Mouse (Mus musculus) c-Kit-positive CD71-negative TER-119-negative erythroid progenitor cells, embryonic 14.5 days (primary cell): ENCODE measurements around the gene Rara.
"Not testable (repeated sequence)": the region's sequence is repeated elsewhere in the genome, so short reads cannot be mapped to it uniquely, and the experiment has no call there.

Source experiments
- DNase-seq: peaks from one replicate; pipeline ENCODE4 v3.0.0-alpha.2; 2013; ENCODE audit warnings: low read depth

Rara gene

DNA sequence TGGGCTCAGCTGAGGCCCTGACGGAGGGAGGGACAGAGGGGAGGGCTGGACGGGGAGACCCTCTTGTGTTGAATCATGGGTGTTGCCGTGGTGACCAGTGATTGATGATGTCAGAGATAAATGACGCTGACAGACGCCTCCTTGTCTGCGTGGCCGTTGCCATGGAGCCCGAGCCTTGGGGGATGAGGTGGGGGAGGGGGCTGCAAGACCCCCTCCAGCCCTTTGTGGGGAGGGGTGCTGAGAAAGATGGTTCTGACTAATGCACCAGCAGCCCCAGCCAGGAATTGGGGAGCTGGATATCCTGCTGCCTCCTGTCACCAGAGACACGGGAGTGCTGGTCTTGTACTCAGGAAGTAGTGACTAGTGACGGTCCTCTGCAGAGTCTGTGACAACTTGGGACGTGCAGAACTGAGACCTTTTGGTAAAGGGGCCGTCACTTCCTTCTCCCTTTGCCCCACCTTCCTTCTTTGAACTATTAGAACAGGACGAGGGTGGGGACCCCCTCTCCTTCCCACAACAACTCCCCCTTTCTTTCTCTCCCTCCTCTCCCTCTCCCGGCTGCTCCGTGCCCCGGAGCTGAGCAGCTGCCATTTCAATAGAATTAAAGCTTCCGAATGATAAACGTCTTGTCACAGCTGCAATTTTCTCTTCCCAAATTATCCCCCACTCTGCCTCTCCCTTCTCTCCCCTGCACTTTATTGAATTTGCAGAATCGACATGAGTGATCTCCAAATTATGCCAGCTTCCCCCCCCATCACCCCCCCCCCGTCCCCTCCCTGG, 41.3 kb downstream of the Rara start:
- no peak for DNase-seq

DNA sequence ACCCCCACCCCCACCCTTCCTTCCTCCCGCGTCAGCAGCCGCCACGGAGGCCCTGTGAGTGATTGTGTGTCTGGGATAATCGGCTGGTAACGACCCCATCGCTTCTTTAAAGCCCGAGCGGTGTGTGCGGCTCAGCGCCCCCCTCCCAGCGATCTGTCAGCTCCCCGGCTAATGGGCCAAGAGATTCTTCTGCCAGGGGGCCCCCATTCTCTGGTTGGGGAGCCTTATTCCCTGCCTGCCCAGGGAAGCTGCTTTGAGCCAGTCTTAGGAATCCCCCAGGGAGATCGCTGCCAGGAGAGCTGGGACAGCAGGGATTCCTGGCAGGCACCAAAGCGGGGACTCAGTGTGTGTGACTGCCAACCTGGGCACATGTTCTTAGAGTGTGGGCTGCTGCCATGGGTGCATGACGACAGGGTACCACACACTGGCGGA, 41.9 kb downstream of the Rara start:
- no peak for DNase-seq

DNA sequence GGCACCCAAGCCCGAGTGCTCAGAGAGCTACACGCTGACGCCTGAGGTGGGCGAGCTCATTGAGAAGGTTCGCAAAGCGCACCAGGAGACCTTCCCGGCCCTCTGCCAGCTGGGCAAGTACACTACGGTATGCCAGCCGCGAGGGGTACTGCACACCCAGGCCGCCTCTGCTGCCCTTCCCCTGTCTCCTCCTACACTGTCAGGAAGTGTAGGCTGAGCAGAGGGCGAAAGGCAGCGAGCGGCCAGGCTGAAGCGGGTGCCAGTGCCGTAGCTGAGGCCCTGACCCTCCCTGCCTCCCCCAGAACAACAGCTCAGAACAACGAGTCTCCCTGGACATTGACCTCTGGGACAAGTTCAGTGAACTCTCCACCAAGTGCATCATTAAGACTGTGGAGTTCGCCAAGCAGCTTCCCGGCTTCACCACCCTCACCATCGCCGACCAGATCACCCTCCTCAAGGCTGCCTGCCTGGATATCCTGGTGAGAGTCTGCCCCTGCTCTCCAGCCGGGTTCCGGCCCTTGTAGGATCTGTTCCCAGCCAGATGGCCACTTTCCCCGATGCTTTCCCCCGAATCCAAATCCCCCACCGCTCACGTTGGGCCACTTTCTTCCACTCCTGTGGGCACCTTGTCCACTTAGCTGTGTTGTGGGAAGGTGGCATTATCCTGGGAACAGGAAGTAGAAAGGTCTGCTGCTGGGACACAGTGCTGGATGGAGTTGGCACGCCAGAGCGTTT, 42.7 kb downstream of the Rara start:
- no peak for DNase-seq

DNA sequence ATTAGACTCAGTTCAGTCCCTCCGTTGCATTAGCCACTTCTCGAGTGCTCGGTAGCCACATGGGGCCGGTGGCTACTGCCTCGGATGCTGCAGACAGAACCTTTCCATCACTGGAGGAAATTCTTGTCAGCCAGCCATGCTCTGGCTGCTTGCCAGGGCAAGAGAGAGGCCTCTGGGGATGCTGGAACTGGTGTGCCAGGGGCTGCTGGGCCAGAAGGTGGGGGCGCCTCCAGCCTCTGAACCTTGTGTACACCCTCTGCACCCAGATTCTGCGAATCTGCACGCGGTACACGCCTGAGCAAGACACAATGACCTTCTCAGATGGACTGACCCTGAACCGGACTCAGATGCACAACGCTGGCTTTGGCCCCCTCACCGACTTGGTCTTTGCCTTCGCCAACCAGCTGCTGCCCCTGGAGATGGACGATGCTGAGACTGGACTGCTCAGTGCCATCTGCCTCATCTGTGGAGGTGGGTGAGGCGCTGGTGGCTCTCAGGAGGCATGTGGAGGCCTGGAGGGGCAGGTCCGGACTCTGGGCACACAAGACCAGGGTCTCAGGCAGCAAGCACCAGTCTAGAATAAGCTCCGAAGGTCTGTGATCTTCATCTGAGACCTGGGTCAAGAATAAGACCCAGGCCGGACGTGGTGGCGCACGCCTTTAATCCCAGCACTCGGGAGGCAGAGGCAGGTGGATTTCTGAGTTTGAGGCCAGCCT, 43.9 kb downstream of the Rara start:
- no peak for DNase-seq

DNA sequence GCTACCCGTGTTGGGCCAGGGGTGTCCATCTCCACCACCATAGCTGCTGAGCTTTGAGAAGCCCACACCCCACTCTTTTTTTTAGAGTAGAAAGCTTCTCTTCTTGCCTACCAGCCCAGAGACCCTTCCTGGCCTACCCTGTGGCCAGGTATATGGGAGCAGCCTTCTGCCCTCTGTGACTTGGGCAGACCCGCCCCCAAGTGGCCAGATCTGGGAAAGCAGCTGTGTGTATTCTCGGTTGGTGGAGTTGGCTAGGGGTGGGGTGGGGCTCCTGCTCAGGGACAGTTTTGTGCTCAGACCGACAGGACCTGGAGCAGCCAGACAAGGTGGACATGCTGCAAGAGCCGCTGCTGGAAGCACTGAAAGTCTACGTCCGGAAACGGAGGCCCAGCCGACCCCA, 44.6 kb downstream of the Rara start:
- no peak for DNase-seq

DNA sequence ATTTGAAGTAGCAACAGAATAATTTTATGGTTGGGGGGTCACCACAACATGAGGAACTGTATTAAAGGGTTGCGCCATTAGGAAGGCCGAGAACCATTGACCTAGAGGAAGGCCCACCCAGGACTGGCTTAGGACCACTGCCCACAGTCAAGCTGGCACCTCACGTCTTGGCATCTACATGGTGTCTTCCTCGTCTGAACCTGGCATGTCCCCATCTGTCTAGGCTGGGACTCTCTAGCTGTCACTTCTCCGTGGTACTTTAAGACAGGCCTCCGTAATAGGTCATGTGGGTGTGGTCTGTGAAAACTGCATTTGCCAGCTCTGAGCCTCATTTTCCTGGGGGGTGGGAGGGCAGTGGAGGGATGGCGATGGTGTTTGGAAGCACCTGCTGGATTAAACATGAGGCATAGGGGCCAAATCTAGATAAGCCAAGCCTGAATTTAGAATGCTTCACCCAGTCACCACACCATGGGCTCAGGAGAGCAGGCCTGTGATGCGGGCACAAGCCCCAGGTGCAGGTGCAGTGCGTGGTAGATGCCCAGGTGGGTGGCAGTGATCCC, 45.3 kb downstream of the Rara start:
- DNase-seq = no peak

DNA sequence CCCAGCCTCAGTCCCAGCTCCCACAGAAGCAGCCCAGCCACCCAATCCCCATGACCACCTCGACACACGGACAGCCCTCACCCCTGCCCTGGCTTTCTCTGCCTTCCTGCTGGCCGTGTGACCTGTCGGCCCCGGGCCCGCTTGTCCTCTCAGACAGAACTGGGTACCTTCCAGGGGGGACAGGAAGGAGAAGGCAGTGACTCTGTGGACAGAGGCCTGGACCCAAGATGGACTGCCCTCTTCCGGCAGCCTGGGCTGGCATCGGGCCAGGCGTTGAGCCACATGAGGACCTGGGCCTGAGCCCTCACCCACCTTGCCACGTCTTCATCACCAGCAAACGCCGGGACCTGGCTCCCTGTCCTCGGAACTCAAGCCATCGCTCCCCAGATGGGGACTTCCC, 46.0 kb downstream of the Rara start:
- no peak for DNase-seq

DNA sequence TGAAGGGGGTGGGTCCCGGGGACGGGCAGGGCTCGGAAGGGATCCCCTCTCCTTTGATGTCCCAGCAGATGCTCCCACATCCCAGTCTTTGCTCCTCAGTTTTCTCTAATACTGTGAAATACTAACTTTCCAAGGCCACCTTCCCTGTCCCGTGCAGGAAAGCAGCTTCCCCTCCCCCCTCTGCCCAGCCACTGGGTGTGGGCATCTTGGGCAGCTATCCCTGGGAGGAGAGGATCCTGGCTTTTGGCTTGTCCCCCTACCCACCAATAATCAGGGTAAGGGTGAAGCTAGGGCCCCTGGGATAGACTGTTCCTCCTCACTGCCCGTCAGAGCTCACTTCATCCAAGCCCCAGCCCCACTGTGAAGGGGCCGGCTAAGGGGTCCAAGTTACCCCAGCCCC, 46.6 kb downstream of the Rara start:
- no peak for DNase-seq

DNA sequence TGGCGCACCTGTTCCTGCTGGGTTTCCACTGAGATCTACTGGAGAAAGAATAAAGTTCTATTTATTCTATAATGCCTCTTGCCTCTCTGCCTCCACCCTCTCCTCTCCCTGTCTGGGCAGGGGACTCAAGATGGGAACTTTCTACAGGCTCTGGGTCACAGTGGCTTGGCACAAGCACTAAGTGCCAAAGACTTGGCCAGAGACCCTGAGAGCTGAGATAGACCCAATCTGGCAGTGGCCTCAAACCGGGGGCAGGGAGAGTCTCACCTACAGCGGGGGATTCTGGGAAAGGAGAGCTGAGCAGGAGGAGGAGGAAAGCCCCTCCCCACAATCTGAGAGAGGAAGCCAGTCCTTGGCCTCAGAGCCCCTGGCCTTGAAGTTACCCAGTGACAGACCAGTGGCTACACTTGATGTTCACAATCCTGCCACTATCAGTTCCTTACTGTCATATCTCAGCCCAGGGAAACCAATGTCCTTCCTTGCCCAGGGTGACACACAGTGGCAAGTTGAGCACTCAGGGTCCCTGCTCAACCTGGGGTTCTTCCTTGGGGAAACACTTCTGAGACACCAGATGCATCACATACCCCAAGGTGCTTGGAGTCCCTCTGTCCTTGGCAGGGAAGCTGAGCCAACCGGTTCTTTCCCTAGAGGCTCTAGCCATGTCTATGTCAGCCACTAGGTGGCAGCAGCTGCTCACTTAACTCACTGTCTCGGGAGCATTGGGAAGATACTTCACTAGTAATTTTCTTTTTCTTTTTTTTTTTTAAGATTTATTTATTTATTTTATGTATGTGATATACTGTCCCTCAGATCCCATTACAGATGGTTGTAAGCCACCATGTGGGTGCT, 47.5 kb downstream of the Rara start:
- DNase-seq = no peak

DNA sequence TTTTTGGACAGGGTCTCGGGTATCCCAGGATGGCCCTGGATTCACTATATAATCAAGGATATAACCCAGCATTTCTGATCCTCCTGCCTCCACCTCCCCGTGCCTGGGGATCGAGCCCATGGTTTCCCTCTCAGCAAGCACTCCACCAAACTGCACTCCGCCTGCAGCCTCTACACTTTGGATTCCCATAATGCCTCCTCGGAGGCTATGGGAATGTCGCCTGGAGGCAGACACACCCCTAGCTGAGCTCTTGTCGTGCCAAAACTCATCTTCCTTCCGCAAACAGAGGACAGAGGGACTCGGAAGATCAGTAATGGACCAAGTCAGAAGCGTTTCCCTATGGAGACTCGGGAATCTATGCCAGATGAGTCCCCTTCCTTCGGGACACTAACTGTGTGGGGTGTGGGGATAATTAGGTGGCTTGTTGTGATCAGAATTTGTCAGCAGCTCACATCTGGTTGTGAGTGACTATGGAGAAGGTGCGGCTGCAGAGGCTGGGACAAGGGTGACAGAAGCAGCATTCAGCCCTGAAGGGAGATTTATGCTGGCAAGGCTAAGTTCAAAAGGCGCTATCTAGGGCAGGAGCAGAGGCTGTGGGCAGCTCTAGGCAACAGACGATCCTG, 51.0 kb downstream of the Rara start:
- no peak for DNase-seq

DNA sequence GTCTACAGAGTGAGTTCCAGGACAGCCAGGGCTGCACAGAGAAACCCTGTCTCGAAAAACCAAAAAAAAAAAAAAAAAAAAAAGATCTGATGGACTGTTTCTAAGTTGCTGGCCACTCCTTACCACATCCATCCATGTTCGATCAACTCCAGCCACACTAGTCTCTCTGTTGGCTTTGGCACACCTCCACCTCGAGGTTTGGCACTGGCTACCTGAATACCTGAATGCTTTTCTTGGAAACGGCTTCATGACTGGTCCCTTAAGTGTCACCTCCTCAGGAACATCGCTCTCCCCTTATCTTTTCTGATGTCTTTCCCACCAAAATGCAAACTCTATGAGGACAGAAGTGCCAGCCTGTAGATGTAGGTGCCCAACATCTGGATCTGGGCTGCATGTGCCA, 51.7 kb downstream of the Rara start:
- DNase-seq = no peak

DNA sequence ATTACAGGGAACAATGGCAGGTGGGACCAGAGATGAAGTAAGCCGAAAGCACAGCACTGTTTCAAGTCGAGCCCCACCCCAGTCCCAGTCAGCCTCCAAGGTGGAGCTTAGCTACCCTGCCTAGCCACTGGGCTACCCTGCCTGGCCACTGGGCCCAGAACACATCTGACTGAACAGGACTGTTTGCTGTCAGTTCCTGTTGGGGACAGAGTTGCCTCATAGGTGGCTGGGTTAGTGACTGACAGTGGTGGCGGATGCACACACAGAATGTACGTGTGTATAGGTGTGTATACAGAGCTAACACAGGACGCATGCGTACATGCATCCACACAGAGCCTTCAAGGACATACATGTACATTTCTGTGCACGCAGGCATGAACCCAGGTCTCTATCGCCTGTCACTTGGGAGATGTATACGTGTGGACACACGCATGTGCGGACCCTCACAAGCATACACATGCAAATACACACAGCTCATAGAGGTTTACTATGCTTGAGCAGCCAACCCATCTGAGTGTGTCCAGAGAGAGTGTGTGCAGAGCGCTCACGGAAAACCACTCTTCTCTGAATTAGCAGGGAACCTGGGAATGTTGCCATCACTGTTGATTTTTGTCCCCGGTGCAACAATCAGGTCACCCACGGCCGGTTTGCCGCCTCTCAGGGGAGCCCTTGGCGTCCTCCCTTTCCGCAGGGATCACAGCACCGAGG, 53.8 kb downstream of the Rara start:
- no peak for DNase-seq

DNA sequence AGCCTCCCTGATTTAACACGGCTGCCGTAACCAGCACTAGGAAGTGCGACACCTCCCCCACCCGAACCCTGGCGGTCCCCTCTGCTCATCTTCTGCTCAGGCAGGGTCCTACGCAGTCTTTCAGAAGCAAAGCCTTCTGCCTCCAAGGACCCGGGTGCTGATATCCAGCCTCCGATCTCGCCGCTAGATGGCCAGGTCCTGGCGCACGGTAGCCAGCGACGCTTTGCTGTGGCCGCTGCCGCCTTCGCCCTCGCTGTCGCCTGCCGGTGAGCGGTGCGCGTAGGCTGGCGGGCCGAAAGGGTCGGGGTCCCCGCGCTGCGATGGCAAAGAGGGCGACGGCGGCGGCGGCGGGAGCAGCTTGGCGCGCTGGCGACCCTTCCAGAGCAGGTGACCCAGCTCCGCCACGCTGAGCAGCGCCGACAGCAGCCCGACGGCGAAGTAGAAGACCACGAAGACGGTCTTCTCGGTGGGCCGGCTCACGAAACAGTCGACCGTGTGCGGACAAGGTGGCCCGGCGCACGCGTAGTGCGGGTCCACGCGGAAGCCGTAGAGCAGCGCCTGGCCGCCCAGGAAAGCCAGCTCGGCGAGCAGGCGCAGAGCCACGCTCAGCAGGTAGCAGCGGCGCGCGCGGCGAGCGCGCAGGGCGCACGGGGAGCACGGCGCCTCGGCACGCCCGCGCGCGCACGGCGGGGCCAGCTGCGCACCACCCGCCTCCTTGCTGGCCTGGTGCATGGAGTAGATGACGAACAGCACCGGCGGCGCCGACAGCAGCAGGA, 54.6 kb downstream of the Rara start:
- DNase-seq = no peak

DNA sequence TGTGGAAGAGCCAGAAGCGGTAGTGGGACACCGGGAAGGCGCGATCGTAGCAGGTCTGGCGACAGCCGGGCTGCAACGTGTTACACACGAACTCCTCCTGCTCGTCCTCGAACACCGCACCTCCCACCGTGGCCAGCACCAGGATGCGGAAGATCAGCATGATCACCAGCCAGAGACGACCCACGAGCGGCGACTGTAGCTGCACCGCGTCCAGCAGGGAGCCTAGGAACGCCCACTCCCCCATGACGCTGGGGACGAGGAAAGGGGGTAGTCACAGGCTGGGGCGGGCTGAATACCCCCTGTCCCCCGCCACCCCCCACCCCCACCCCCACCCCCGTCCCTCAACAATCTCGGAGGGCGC, 55.1 kb downstream of the Rara start, which contains the start of gene Gjd3:
Gene Gjd3, minus strand, starts transcription at position 244 of the 361 bp plus-strand sequence.
- no peak for DNase-seq

DNA sequence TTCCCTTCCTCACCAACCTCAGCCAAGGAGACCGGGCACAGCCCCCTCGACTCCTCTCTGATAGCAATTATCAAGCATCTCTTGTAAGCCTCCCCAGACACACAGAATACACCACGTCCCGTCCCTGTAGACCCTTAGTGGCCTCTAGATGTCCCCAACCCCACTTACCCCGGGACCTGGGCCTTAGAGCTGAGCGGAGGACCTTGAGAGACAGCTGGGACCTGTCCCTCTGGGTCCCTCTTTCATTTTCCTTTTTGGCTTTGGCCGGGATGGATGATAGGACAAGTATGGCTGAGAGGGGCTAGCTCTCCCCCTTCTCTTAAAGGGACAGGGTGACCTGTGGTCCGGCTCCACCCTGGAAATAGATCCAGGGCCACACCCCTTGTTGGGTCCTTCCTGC, 55.9 kb downstream of the Rara start:
- DNase-seq = no peak

DNA sequence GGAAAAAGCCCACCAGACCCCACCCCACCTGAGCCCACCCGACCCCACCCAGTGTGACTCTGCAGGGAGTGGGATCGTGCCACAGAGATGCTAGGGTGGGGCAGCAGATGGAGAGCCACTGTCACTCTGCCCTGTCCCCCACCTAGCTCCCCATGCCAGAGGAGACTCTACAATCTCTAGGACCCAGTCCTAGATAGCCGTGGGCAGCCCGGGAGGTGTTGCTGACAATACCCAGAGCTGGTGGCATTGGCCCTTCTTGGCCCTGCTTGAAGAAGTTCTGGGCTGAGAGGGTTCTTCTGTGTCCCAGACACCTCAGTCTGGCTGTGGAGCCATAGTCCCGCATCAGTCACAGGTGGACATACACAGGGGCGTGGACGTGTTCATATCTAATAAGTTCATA, 57.9 kb downstream of the Rara start:
- no peak for DNase-seq

DNA sequence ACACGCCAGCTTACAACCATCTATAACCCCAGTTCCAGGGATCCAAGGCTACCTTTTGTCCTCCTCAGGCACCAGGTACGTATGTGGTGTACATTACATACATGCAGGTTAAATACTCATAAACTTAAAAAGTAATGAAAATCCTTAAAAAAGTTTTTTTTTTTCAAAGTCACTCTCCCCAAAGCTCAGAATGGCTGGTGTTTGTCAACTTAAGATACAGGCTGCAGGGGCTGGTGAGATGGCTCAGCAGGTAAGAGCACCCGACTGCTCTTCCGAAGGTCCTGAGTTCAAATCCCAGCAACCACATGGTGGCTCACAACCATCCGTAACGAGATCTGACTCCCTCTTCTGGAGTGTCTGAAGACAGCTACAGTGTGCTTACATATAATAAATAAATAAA, 60.6 kb downstream of the Rara start:
- DNase-seq = not testable (repeated sequence)

DNA sequence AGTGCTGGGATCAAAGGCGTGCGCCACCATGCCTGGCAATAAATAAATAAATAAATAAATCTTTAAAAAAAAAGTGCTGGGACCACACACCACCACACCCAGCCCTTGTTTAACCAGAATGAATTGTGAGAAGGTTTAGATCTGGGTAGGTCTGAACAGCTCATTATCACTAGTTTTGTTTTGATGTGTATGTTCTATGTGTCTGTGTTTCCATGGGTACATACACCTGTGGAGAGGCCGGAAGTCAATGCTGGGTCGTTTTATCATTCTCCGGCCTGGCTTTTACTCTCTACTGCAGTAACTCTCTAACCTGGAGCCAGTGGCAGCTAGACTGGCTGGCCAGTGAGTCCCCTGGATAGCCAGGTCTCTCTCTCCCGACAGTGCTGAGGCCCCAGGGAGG, 63.2 kb downstream of the Rara start:
- no peak for DNase-seq

DNA sequence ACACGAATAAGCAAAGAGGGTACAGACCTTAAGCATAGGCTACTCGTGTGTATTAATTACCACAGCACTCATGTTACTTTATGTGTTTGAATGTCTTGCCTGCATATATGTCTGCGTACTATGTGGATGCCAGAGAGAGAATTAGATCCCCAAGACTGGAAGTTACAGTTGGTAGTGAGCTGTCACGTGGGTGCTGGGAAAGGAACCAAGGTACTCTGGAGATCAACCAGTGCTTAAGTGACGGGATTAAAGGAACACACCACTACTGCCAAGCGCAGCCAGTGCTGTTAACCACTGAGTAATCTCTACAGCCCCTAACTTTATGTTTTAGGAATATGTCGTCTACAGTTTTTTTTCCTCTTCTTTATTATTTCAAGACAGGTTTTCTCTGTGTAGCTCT, 68.4 kb downstream of the Rara start:
- no peak for DNase-seq

DNA sequence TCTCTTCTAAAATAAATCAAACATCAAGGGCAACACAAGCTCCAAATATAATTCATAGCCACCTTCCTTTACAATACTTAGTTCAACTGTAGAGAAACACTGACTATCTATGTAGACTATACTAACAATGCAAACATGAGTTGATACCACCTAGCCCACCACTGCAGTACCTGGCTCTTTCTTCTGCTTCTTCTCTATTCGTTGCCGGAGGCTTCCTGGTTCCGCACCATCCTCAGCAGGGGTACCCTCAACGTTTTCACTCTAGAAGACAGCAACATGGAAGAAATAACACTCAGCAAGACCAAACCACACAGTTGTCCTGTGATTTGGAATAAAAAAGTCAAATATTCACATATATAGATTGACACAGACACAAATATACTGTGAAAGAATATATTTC, 70.0 kb downstream of the Rara start:
- no peak for DNase-seq
